Mouse (Mus musculus) spleen, adult 2 months (tissue): ENCODE results near the gene B3gnt6. TPM values are rescaled to one million over a fixed set of nuclear protein-coding genes. Genes with fewer than 3 reads are reported as not detected.

Source experiments
- DNase-seq, 2 experiments: peaks; one replicate each; pipeline versions ENCODE4 v3.0.0 to v3.0.0-alpha.2; 2012 to 2021; ENCODE audit warnings: low spot score in 2 of 2, low read depth in 1 of 2
- H3K27ac ChIP-seq: fragments of 200-500 bp; 2 replicates; pipeline ENCODE4 v1.5.1; 2012; ENCODE audit warnings: low read length, inconsistent platforms; ENCODE audit not compliant: insufficient read depth
- H3K27me3 ChIP-seq: fragments of 200-500 bp; 2 replicates; pipeline ENCODE4 v1.6.1; 2012; ENCODE audit warnings: mild to moderate bottlenecking, moderate library complexity, low read length, inconsistent platforms; ENCODE audit not compliant: control insufficient read depth, insufficient read depth
- H3K36me3 ChIP-seq: fragments of 200-500 bp; 2 replicates; pipeline ENCODE4 v1.6.1; 2012; ENCODE audit warnings: mild to moderate bottlenecking, low read length, inconsistent platforms; ENCODE audit not compliant: control insufficient read depth, insufficient read depth
- H3K4me1 ChIP-seq: fragments of 200-500 bp; 2 replicates; pipeline ENCODE4 v1.6.1; 2011; ENCODE audit warnings: inconsistent platforms; ENCODE audit not compliant: control insufficient read depth, insufficient read depth, insufficient read length
- H3K4me3 ChIP-seq: fragments of 200-500 bp; 2 replicates; pipeline ENCODE4 v1.5.1; 2011; ENCODE audit warnings: mild to moderate bottlenecking, inconsistent platforms; ENCODE audit not compliant: insufficient read depth, insufficient read length; ENCODE audit errors: extremely low read depth
- CTCF ChIP-seq: fragments of 200-500 bp; IDR thresholded peaks from 2 replicates; pipeline ENCODE4 v1.5.1; 2011; ENCODE audit warnings: mild to moderate bottlenecking, inconsistent platforms; ENCODE audit not compliant: insufficient read depth, insufficient read length, insufficient replicate concordance; ENCODE audit errors: extremely low read depth
- POLR2A ChIP-seq: fragments of 200-500 bp; IDR thresholded peaks from 2 replicates; pipeline ENCODE4 v1.6.1; 2011; ENCODE audit warnings: low read depth, low read length, inconsistent platforms
- WGBS: fragments of 180-500 bp; shearing (Covaris S2); methylation state at CpG from one replicate; pipeline ENCODE4 v1.1.7; 2018; 5-methylcytosine and 5-hydroxymethylcytosine counted together
- polyA plus RNA-seq: library from polyadenylated mRNA; depleted of rRNA; stranded (reverse); fragments of >200 nt; gene quantifications from 2 replicates; pipeline ENCODE4 v1.2.3, GENCODE M21; 2012; rRNA removed

The B3gnt6 gene
- polyA plus RNA-seq: 0.09 and 0.22 TPM in 2 replicates

DNA sequence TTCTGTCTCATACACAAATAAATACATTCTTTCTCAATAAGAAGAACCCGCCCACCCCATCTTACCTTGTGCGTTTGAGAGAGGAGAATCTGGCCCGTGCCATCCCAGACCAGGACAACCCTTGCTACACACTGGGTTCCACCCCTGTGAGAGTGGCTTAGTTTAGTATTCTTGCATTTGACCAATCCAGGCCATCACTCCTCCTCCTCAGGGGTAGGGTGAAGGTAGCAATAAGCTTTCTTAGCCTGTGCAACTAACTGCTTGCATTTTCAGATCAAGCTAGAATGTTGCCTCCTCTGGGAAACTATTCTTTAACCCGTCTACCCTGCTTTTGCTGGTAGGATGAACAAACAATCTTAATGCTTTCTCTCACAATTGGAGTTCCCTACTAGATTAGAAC, at the start of gene B3gnt6:
Gene B3gnt6, minus strand, starts transcription at position 101 of the 400 bp plus-strand sequence.
- Histone ChIP-seq H3K27ac (no peak within 1 kb of the TSS), H3K36me3 (no peaks in the 10 kb centered on the region), H3K4me3 (no peak within 1 kb of the TSS), H3K27me3 (peaks cover 7% of the 10 kb centered on the region), H3K4me1 (peaks cover 1% of the 10 kb centered on the region; the same call in 1 of the 2 replicates)
- 97% methylated on average over 4 of the region's 4 CpGs for WGBS
- TF ChIP-seq POLR2A (no peak), CTCF (no peak)
- no peak for DNase-seq

DNA sequence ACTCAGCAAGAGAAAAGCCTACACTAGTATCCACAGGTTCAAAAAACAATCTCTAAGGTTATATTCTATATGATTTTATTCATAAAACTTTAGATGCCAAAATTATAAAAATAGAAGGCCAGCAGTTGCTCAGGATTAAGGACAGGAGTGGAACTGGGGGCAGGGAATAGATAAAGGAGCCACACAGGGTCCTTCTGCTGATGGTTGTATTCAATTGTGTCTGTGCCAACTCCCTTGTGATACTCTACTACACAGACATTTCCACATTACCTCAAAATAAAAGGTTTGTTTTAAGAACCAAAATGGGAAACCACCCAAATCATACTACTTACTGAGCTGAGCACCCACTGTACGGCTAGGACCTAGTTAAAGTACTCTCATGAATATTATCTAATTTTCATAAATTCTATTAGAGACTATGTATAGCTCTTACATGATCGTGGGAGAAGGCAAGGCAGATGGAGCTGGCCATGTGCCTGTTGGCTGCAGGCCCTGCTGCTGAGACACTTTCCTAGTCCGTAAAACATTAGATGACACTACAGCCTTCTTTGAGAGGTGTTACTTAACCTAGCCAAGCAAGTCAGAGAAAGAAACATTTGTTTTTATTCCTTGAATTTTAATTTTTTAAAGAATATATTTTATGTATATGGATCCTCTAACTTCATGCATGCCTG, 37.5 kb upstream of the B3gnt6 start:
- TF ChIP-seq CTCF (no peak), POLR2A (no peak)
- WGBS: 92% methylated on average over 3 of the region's 3 CpGs
- DNase-seq: no peak
- Histone ChIP-seq H3K27ac (no peak overlapping the region), H3K36me3 (no peaks in the 10 kb centered on the region), H3K27me3 (no peaks in the 10 kb centered on the region), H3K4me1 (no peaks in the 10 kb centered on the region), H3K4me3 (no peak overlapping the region)

DNA sequence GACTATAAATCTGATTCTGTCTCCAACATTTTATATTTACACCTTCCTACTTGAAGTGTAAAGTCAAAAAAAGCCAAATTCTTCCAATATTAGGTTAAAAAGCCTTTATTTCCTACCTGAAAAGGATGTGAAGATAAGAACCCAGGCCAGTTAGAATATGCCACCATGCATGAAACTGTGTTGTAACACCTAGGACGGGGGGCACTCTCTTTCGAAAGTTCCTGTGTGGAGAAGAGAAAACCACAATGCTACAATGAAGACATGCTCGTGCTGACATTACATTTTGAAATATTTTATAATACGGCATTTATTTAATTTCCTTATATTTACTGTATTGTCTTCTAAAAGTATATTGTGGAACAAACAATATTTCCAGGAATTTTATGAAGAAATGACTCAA, 24.5 kb upstream of the B3gnt6 start:
- Histone ChIP-seq H3K27ac (no peak overlapping the region), H3K4me3 (no peak overlapping the region), H3K36me3 (0 out of 2 replicates have a peak, but pooled peaks cover 1% of the 10 kb centered on the region), H3K27me3 (no peaks in the 10 kb centered on the region), H3K4me1 (no peaks in the 10 kb centered on the region)
- WGBS: 80% methylated on average over 4 of the region's 4 CpGs
- TF ChIP-seq POLR2A: no peak
- TF ChIP-seq CTCF: no peak
- no peak for DNase-seq

DNA sequence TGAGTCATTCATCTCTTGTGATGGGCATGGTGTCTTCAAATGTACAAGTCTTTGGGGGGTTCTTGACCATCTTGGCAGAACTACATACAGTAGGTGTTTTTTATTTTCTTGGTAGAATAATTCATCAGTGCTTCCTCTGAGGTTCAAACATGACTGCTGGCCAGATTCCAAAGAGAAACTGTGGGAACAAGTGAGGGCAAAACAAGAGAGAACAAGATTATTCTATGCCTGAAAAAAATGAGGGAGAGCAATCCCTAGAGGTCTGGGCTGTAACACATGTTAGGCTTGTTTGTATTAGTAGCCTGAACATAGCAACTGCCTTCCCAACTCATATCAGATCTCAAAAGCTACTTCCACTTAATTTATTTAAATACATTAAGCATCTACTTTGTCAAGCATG, 17.4 kb upstream of the B3gnt6 start:
- Histone ChIP-seq H3K4me3 (no peak overlapping the region), H3K4me1 (no peaks in the 10 kb centered on the region), H3K27me3 (no peaks in the 10 kb centered on the region), H3K36me3 (peaks cover 2% of the 10 kb centered on the region; the same call in 1 of the 2 replicates), H3K27ac (no peak overlapping the region)
- TF ChIP-seq POLR2A (no peak), CTCF (no peak)
- no peak for DNase-seq

DNA sequence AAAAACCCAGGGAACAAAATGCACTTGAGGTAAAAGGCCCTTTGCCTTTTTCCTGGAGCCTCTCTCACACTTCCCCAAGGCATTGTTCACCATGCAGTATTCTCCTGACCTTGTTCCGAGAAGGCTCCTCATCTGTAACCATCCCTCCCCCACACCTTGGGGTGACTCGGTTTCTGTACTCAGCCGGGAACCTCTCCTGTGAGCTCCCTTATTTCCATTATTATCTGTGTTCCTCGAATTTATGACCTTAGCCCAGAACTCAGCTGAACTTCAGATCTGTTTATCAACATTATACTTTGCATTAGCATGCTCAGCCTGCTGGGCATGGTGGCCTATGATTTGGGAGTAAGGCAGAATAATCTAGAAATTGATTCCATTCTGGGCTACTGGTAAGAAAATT, 3.7 kb upstream of the B3gnt6 start:
- no peak overlapping the region for H3K27ac ChIP-seq
- no peaks in the 10 kb centered on the region for H3K36me3 ChIP-seq
- H3K4me1 ChIP-seq: no peaks in the 10 kb centered on the region
- TF ChIP-seq POLR2A (no peak), CTCF (no peak)
- WGBS: 86% methylated on average over 4 of the region's 4 CpGs
- H3K4me3 ChIP-seq: no peak overlapping the region
- H3K27me3 ChIP-seq: no peaks in the 10 kb centered on the region
- no peak for DNase-seq

DNA sequence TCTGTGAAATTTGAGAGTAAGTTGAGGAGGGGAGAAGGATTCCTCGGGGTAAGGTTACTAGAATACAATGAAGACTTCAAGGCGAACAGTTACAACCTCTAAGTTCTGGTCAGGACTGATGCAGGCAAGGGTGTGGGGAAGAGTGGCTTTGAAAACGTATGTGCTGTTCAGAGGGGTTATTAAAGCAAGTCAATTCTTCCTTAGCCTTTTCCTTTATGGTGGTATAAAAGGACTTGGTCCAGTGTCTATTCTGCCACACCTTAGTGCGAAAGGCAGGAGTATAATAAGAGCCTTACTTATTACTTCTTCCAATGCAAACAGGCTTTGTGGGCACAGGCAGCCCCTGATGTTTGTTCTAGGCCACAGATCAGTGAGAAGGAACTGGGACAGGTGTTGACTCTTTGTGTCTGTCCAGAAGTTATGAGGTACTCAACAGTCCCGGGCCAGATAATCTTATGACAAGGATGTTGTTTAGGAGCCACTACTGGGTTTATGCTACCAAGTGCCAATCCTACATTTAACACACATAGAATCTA, 2.3 kb upstream of the B3gnt6 start:
- DNase-seq: no peak
- 0 out of 2 replicates have a peak, but pooled peaks cover 2% of the 10 kb centered on the region for H3K27me3 ChIP-seq
- no peak overlapping the region for H3K4me3 ChIP-seq
- no peaks in the 10 kb centered on the region for H3K4me1 ChIP-seq
- TF ChIP-seq POLR2A: no peak
- no peak for TF ChIP-seq CTCF
- H3K27ac ChIP-seq: no peak overlapping the region
- 85% methylated on average over 5 of the region's 5 CpGs for WGBS
- no peaks in the 10 kb centered on the region for H3K36me3 ChIP-seq

DNA sequence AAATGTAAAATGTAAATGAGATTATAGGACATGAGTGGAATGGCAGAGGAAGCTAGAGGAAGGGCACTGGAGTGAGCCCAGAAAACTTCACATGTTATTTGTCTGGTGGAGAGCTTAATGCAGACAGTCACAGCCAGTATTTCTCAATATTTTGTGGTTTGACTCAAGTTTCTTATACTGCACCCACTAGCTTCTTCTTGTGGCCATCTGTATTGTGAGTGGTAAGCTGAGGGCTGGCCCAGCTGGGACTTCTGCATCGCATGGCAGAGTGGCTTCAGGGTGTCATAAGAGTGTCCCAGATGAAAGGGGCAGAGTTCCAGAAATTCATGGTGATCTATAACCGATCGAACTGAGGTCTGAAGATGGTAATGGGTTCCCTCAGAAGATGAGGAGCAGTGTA, 1.1 kb upstream of the B3gnt6 start:
- 0 out of 2 replicates have a peak, but pooled peaks cover 2% of the 10 kb centered on the region for H3K27me3 ChIP-seq
- no peaks in the 10 kb centered on the region for H3K36me3 ChIP-seq
- WGBS: 74% methylated on average over 3 of the region's 3 CpGs
- H3K27ac ChIP-seq: no peak overlapping the region
- no peak overlapping the region for H3K4me3 ChIP-seq
- no peak for DNase-seq
- TF ChIP-seq CTCF: no peak
- TF ChIP-seq POLR2A: no peak
- H3K4me1 ChIP-seq: no peaks in the 10 kb centered on the region
